Mouse (Mus musculus): Measurements from ENCODE around the gene Speer4f1.

DNA sequence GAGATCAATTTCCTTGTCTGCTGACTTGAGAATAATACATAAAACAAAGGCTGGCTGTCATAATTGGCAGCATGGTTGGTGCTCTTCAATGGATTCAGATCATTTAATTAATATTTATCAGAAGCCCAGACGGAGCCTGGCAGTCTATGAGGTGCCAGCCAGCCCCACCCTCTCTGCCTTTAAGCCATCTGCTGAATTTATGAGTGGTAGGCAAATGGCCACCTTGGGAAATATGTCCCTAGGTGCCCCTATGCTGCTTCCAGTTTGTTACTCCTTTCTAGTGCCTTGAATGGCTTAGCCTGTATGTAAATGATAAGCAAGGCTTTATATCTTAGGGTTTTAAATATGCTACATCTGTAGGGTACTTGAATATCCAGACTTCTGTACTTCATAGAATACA, 25.0 kb downstream of the Speer4f1 start:
- TF ChIP-seq GATA1 (IDR thresholded peaks at IDR 0.05; ENCODE audit: low read length), result no peak
- no peak for TF ChIP-seq TAL1 (IDR thresholded peaks at IDR 0.05; ENCODE audit: low read length)

Data from erythroblast, embryonic 14.5 days (primary cell).